In genomic region chr19:55570520-55571296, GRCm38 (mm10) we compare ENCODE assay signal across 19 mouse cellular contexts.
DNase-seq lines count a peak whose midpoint lies in the region; ATAC-seq and TF ChIP-seq lines count a peak whose summit lies in the region.
"Had no signal": no experiment of that assay in that cellular context is flagged by ENCODE, and none has a peak within 500 bp of the region (broad histone marks: within the 10 kb centered on the region; RNA-seq: fewer than 3 reads in every experiment).

No protein-coding gene starts in this region.

- H3K36me3 ChIP-seq in heart, embryonic 15.5 days: no peaks in the 10 kb centered on the region
- no peaks in the 10 kb centered on the region for H3K36me3 ChIP-seq in intestine, postnatal 0 days (ENCODE audit: control insufficient read depth, insufficient read depth)
- H3K36me3 ChIP-seq in neural tube, embryonic 15.5 days: no peaks in the 10 kb centered on the region
- H3K36me3 ChIP-seq: limb, embryonic 13.5 days had no signal

- no peak for ATAC-seq in heart, embryonic 15.5 days (replicated peaks; ENCODE audit: insufficient number of reproducible peaks, insufficient read depth, low FRiP score, low read depth)
- peak; percentile 62 for ATAC-seq in intestine, postnatal 0 days
- no peak for ATAC-seq in neural tube, embryonic 15.5 days (ENCODE audit: low FRiP score)
- ATAC-seq: forebrain, embryonic 16.5 days; hindbrain, postnatal 0 days; midbrain, embryonic 16.5 days had no signal

- H3K4me1 ChIP-seq in heart, embryonic 15.5 days (replicated peaks): peaks cover 50% of the 10 kb centered on the region
- peaks cover 3% of the 10 kb centered on the region; the same call in 1 of the 2 replicates for H3K4me1 ChIP-seq in intestine, postnatal 0 days (replicated peaks; ENCODE audit: control insufficient read depth, insufficient read depth, low read length)
- no peaks in the 10 kb centered on the region for H3K4me1 ChIP-seq in neural tube, embryonic 15.5 days

- intact Hi-C loops in heart, postnatal 14 days (cut with DNase I): no loop called here

- H3K4me2 ChIP-seq in heart, embryonic 15.5 days: peak overlapping the region; percentile 28; the same call in 1 of the 2 replicates
- H3K4me2 ChIP-seq in intestine, postnatal 0 days (replicated peaks; ENCODE audit: low read depth): no peak overlapping the region
- H3K4me2 ChIP-seq in neural tube, embryonic 15.5 days: no peak overlapping the region
- H3K4me2 ChIP-seq: limb, embryonic 13.5 days had no signal

- no peak overlapping the region for H3K9ac ChIP-seq in heart, embryonic 15.5 days
- H3K9ac ChIP-seq in intestine, postnatal 0 days (ENCODE audit: low read depth, low read length): no peak overlapping the region
- H3K9ac ChIP-seq in neural tube, embryonic 15.5 days (replicated peaks): no peak overlapping the region
- H3K9ac ChIP-seq: limb, embryonic 13.5 days had no signal

- no peak overlapping the region for H3K4me3 ChIP-seq in heart, embryonic 15.5 days
- H3K4me3 ChIP-seq in intestine, postnatal 0 days (ENCODE audit: low read depth, low read length): no peak overlapping the region
- H3K4me3 ChIP-seq in neural tube, embryonic 15.5 days (replicated peaks): no peak overlapping the region
- H3K4me3 ChIP-seq: limb, embryonic 13.5 days; megakaryocyte, embryonic 14.5 days had no signal

- WGBS in heart, embryonic 15.5 days: 54% methylated on average over 9 of the region's 9 CpGs
- WGBS in intestine, postnatal 0 days: 58% methylated on average over 9 of the region's 9 CpGs
- WGBS in neural tube, embryonic 15.5 days: 89% methylated on average over 9 of the region's 9 CpGs

- H3K27ac ChIP-seq in heart, embryonic 15.5 days: peak overlapping the region; percentile 70
- H3K27ac ChIP-seq in intestine, postnatal 0 days (ENCODE audit: low read depth, low read length): 0 out of 2 replicates have a peak overlapping the region, but pooled peaks have one; percentile 9
- H3K27ac ChIP-seq in neural tube, embryonic 15.5 days (replicated peaks): no peak overlapping the region
- H3K27ac ChIP-seq: hindbrain, postnatal 0 days had no signal

- DNase-seq in heart, postnatal 14 days: no peak
- peak; percentile 42 for DNase-seq in Muller cell, postnatal 12 days (ENCODE audit: inconsistent ontology term)
- DNase-seq in brain, adult 2 months (ENCODE audit: low read depth, low spot score): peak; percentile 45
- no peak for DNase-seq in urinary bladder, postnatal 14 days (ENCODE audit: low spot score)
- DNase-seq in cerebellum, adult 8-10 months: no peak
- DNase-seq: cerebellum, postnatal 14 days; embryo, embryonic 11 days; gastrocnemius, postnatal 14 days; layer of hippocampus, adult 9-11 months; lung, postnatal 10 days; thymus, postnatal 25 days had no signal

- no peaks in the 10 kb centered on the region for H3K9me3 ChIP-seq in heart, embryonic 15.5 days (replicated peaks)
- no peaks in the 10 kb centered on the region for H3K9me3 ChIP-seq in intestine, postnatal 0 days (ENCODE audit: control insufficient read depth)
- H3K9me3 ChIP-seq in neural tube, embryonic 15.5 days (replicated peaks): no peaks in the 10 kb centered on the region
- H3K9me3 ChIP-seq: limb, embryonic 13.5 days; megakaryocyte, embryonic 14.5 days had no signal

- no peak for TF ChIP-seq CTCF in intestine, postnatal 0 days (IDR thresholded peaks at IDR 0.05; ENCODE audit: low read depth)

- no peaks in the 10 kb centered on the region for H3K27me3 ChIP-seq in heart, embryonic 15.5 days
- no peaks in the 10 kb centered on the region for H3K27me3 ChIP-seq in intestine, postnatal 0 days (replicated peaks; ENCODE audit: control insufficient read depth, insufficient read depth, low read length)
- H3K27me3 ChIP-seq in neural tube, embryonic 15.5 days (replicated peaks): 0 out of 2 replicates have a peak, but pooled peaks cover 3% of the 10 kb centered on the region
- H3K27me3 ChIP-seq: limb, embryonic 13.5 days; megakaryocyte, embryonic 14.5 days had no signal

Comparison
In these comparisons a context has a peak if more than half of its experiments do, and no peak if none do; other contexts are left out.
1. DNase-seq: peak in Muller cell, postnatal 12 days (single experiment) and brain, adult 2 months (single experiment); none in heart, postnatal 14 days (0 of 2), urinary bladder, postnatal 14 days (single experiment) and cerebellum, adult 8-10 months (single experiment).